Mouse (Mus musculus): ENCODE results near the gene Ankrd11.

DNA sequence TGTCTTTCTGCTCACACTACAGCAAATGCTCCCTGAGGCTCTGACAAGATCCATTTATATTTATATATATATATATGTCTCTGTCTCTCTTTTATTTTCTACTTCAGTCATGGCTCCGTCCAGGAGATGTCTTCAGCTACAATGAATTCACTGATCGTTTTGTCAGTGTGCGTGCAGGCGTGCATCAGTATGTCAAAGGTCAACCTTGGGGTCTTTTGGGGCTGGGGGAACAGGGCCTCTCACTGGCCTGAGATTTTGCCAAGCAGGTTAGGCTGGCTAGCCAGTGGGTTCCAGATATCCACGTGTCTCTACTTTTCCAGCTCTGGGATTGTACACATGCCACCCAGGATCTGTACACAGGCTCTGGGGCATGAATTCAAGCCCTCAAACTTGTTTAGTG lies 139.1 kb downstream of the Ankrd11 start:
- no peak for TF ChIP-seq CTCF (IDR thresholded peaks at IDR 0.05; ENCODE audit: insufficient read depth, low read length)
- no peak for TF ChIP-seq POLR2A (IDR thresholded peaks at IDR 0.05; ENCODE audit: borderline replicate concordance, extremely low read depth, low read depth, low read length)
